ENCODE assay signal across 8 mouse cellular contexts in the genomic region with DNA sequence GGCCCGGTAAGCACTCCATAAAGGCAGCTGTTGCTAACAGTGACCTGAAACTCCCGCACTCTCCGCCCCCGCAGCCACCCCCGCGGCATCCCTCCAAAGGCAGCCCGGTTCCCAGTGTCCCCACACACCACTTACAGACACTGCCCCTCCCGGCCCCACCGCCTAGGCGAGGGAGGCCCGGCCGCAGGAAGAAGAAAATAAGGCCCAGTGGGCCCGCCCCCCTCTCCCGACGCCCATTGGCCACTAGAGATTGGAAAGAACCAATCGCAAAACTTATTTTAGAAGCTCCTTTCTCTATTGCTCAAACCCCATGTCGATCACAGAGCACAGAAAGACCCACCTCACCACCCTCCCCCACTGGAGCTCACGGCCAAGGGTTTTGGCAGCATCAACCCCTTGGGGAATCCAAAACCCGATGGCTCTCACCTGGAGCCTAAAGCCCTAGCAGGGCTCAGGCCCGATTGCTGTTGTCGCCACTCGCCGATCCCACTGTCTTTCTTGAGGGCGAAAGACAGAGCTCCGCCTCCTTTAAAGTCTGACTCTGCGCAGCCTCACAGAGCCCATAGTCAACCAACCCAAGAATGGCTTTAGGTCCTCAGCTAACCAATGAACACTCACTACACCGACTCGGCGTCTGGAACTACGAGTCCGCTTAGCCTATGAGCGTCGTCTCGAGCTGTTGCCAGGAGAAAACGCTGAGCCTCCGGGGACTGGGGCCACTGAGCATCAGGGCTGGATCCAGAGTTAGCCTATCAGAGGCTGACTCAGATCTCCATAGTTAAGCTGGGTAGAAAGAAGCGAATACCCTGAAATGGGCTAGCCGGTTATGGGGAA. TPM values are rescaled to one million over a fixed set of nuclear protein-coding genes. Genes with fewer than 3 reads are reported as not detected.
A peak's percentile ranks its signal among the peaks of the same experiment; 100 is the strongest.
DNase-seq lines count a peak whose midpoint lies in the region; ATAC-seq lines count a peak whose summit lies in the region.

A gene (minus strand): TSS at position 577 of the 834 bp plus-strand sequence.

- H3K9me3 ChIP-seq in hindbrain, embryonic 15.5 days: no peaks in the 10 kb centered on the region

- H3K27ac ChIP-seq in hindbrain, embryonic 15.5 days (replicated peaks): peak within 1 kb of the TSS; percentile 95

- H3K4me2 ChIP-seq in hindbrain, embryonic 15.5 days: peak within 1 kb of the TSS; percentile 79

- peaks cover 27% of the 10 kb centered on the region for H3K36me3 ChIP-seq in hindbrain, embryonic 15.5 days

- WGBS in hindbrain, embryonic 15.5 days: under 1% methylated on average over 38 of the region's 38 CpGs

- H3K9ac ChIP-seq in hindbrain, embryonic 15.5 days: peak within 1 kb of the TSS; percentile 56

- peaks cover 17% of the 10 kb centered on the region for H3K4me1 ChIP-seq in hindbrain, embryonic 15.5 days (replicated peaks)

- no peaks in the 10 kb centered on the region for H3K27me3 ChIP-seq in hindbrain, embryonic 15.5 days

- H3K4me3 ChIP-seq in hindbrain, embryonic 15.5 days: peak within 1 kb of the TSS; percentile 57

- peak; percentile 100 for ATAC-seq in hindbrain, embryonic 15.5 days (ENCODE audit: low FRiP score, low read depth)

- DNase-seq in T-cell, adult 2 months (ENCODE audit: low spot score): peak; percentile 94
- peak; percentile 89 to 93 for DNase-seq in cerebellum, postnatal 36 days
- DNase-seq in frontal cortex, postnatal 36 days (ENCODE audit: low spot score in 2 of 2): peak; percentile 94 to 95
- peak; percentile 96 for DNase-seq in left cerebral cortex, adult 11 months (ENCODE audit: low spot score)
- DNase-seq in lung, postnatal 4 days: peak; percentile 92 to 96
- DNase-seq in retina, postnatal 7 days (ENCODE audit: low read depth, low spot score): peak; percentile 94
- peak; percentile 79 for DNase-seq in urinary bladder, adult 2 months (ENCODE audit: low spot score)

RNA-seq across cellular contexts. Expression of the gene that starts here (rescaled TPM):
- 42.6 and 46.1 TPM in 2 replicates for polyA plus RNA-seq in hindbrain, embryonic 15.5 days (2015; fragmentation: Nextera tagmentation; extraction: Ambion mirVana)
- polyA plus RNA-seq in urinary bladder, adult 2 months (2012; rRNA removed): 38.2 and 38.6 TPM in 2 replicates

Comparison
In these comparisons a context has a peak if more than half of its experiments do, and no peak if none do; other contexts are left out.
1. Peak in every context shown above with its lines: DNase-seq, ATAC-seq, H3K4me3 ChIP-seq and H3K27ac ChIP-seq.